Mouse (Mus musculus) forebrain, embryonic 10.5 days (tissue): ENCODE measurements around the gene Srarp. TPM values are rescaled to one million over a fixed set of nuclear protein-coding genes. Genes with fewer than 3 reads are reported as not detected.

Experiments used
- DNase-seq: peaks from one replicate; pipeline ENCODE4 v3.0.0-alpha.2; 2017; ENCODE audit warnings: low spot score; ENCODE audit errors: extremely low spot score
- H3K27ac ChIP-seq: fragments of 300-500 bp; sonication (generic); 2 replicates; pipeline ENCODE4 v1.5.1; 2016; ENCODE audit warnings: mild to moderate bottlenecking
- H3K27me3 ChIP-seq: fragments of 300-500 bp; sonication (generic); 2 replicates; pipeline ENCODE4 v1.6.1; 2016; ENCODE audit warnings: mild to moderate bottlenecking; ENCODE audit not compliant: poor library complexity, severe bottlenecking
- H3K36me3 ChIP-seq: fragments of 300-500 bp; sonication (generic); replicated peaks from 2 replicates; pipeline ENCODE4 v1.6.1; 2016; ENCODE audit warnings: mild to moderate bottlenecking, moderate library complexity
- H3K4me1 ChIP-seq: fragments of 300-500 bp; sonication (generic); 2 replicates; pipeline ENCODE4 v1.6.1; 2016
- H3K4me3 ChIP-seq: fragments of 300-500 bp; sonication (generic); 2 replicates; pipeline ENCODE4 v1.5.1; 2016; ENCODE audit warnings: mild to moderate bottlenecking, moderate library complexity
- H3K9me3 ChIP-seq: fragments of 300-500 bp; sonication (generic); 2 replicates; pipeline ENCODE4 v1.6.1; 2016; ENCODE audit warnings: mild to moderate bottlenecking, moderate library complexity
- WGBS: fragments of 180-500 bp; shearing (Covaris S2); methylation state at CpG from one replicate; pipeline ENCODE4 v1.1.7; 2016; 5-methylcytosine and 5-hydroxymethylcytosine counted together
- polyA plus RNA-seq: library from polyadenylated mRNA; unstranded; fragments of >200 nt; fragmentation: Nextera tagmentation; extraction: Ambion mirVana; gene quantifications from 2 replicates; pipeline ENCODE4 v1.2.1, GENCODE M21; 2016

Srarp gene
- polyA plus RNA-seq, 1 experiment from 2014 or later, result not detected

DNA sequence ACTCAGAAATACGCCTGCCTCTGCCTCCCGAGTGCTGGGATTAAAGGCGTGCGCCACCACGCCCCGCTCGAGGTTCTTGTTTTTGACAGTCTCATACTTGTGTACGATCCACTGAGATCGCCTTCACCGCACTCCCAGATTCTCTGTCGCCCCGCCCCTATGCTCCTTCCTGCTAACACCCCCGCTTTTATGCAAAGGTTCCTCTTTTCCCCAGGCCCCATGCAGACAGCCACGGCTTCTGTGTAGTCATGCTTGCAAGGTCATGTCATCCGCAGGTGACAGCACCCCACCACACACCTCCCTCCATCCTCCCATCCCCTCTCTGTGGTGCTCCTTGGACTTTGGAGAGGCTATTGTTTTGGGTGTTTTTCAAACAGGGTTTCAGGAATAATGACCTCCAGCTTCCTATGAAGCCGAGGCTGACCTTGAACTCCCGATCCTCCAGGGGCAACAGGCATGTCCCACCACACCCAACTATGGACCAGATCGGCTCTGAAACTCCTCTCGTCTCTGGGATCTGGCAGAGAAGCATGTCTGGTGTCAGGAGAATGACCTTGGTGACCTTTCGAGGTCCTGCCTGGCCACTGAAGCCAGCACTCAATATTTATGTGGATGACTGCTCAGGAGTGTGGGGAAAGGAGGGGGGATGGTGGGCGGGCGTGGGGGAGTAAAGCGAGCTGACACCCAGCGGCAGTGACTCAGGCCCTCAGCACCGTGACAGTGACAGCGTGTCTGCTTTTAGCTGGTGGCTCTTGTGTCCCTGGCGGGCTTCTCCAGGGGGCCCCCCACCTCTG, 16.3 kb downstream of the Srarp start:
- H3K27ac ChIP-seq, result no peak overlapping the region
- no peak for DNase-seq
- H3K9me3 ChIP-seq, result no peaks in the 10 kb centered on the region
- H3K4me1 ChIP-seq, result peaks cover 12% of the 10 kb centered on the region
- H3K27me3 ChIP-seq, result peaks cover 37% of the 10 kb centered on the region
- no peaks in the 10 kb centered on the region for H3K36me3 ChIP-seq
- WGBS, result 76% methylated on average over 27 of the region's 27 CpGs
- H3K4me3 ChIP-seq, result no peak overlapping the region

DNA sequence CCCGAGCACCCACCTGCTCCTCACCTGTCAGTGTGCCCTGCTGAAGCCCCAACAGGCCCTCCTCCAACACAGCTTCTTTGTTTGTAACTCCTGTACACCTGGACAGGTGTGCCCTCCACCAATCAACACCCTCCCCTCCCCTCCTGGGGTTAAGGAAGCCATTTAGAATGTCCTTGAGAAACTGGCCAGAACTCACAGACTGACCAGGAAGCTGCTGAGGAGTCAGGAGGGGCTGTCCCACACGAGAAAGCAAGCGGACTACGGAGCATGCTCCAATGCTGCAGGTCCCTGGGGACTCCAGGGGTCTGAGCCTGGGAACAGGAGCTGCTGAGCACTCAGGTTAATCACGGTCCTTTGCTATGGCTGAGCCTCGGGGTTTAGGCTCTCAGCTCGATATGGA, 20.0 kb downstream of the Srarp start, which contains the start of gene Clcnkb:
TSS of gene Clcnkb (minus strand) at position 91 of the 400 bp plus-strand sequence.
- DNase-seq, result no peak
- H3K27ac ChIP-seq, result no peak within 1 kb of the TSS
- peaks cover 7% of the 10 kb centered on the region for H3K4me1 ChIP-seq
- H3K36me3 ChIP-seq, result no peaks in the 10 kb centered on the region
- peaks cover 2% of the 10 kb centered on the region; the same call in 1 of the 2 replicates for H3K9me3 ChIP-seq
- 71% methylated on average over 7 of the region's 7 CpGs for WGBS
- H3K4me3 ChIP-seq, result no peak within 1 kb of the TSS
- H3K27me3 ChIP-seq, result peaks cover 19% of the 10 kb centered on the region

DNA sequence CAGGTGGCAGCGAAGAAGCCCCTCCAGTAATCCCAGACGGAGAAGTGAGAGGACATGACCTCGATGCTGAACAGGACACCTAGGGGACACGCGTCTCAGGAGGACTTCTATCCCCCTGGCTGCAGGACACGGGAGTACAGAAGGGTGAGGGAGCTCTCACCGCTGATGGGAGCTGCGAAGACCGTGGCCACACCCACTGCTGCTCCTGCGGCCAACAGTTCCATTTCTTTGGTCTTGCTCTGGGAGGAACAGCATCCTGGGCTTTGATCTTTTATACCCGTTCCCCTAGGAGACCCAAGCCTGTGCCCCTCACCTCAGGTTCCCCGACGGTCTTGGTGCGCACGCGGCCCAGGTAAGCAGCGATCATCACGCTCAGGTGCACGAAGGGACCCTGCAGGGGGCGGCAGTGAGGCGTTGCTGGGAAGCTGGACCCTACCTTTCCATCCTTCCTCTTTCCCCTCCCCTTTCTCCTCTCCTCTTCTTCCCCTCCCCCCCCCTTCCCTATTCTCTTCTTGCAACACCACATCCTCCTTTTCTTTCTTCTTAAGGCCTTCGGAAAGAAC, 24.4 kb downstream of the Srarp start:
- 18% methylated on average over 22 of the region's 22 CpGs for WGBS
- H3K4me1 ChIP-seq, result no peaks in the 10 kb centered on the region
- H3K27ac ChIP-seq, result no peak overlapping the region
- H3K9me3 ChIP-seq, result peaks cover 2% of the 10 kb centered on the region; the same call in 1 of the 2 replicates
- H3K36me3 ChIP-seq, result no peaks in the 10 kb centered on the region
- DNase-seq, result no peak
- peaks cover 40% of the 10 kb centered on the region for H3K27me3 ChIP-seq
- H3K4me3 ChIP-seq, result no peak overlapping the region

DNA sequence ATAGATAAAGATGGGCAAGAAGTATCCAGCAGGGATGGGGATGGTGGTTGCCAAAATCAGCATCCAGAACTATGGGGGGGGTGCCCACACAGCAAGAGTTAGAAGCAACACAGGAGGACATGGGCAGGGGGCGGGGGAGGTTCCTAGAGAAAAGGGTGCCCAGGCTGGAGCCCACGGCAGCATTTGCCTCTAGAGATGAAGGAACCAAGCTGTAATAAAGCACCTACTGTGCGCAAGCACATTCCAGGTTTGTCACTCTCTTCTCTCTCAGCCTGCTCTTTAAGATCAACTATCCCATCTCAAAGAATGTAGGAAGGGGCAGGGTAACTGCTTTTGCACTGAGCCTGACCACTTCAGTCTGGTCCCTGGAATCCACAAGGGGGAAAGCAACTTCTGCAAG, 27.3 kb downstream of the Srarp start:
- Histone ChIP-seq H3K4me3 (no peak overlapping the region), H3K27me3 (peaks cover 61% of the 10 kb centered on the region), H3K4me1 (peaks cover 7% of the 10 kb centered on the region), H3K27ac (no peak overlapping the region), H3K9me3 (peaks cover 2% of the 10 kb centered on the region; the same call in 1 of the 2 replicates), H3K36me3 (no peaks in the 10 kb centered on the region)
- DNase-seq, result no peak
- 85% methylated on average over 3 of the region's 3 CpGs for WGBS

DNA sequence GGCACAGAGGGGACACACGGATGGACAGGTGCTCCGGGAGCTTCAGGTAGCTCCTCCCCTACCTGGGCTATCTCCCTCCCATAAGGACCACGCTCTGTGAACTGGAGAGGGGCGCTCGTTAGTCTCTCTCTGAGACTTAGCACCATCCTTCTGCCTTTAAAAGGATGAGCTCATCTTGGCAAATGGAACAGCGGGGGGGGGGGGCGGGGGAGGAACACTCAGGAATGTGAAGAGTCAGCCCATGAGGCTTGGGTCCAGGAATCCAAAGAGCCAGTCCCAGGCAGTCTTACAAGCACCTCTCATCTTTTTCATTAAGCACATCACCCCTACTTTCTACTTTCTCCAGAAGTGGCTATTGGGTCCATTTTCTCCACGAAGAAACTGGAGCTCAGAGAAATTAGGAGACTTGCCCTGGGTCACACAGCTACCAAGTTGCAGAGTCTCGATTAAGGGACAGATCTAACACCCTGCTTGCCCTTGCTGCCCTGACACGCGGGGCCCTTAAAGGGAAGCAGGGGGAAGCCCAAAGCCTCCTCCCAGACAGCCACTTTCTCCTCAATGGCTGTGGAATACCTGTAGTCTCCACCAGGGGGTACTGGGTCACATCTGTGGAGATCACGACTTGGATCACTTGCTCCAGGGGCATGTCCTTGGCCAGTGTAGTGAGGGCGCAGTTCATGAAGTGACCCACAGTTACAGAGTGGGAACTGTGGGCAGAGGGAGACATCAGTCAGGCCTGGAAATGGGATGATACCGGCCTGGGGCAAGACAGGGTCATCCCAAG, 29.2 kb downstream of the Srarp start:
- Histone ChIP-seq H3K4me1 (peaks cover 7% of the 10 kb centered on the region), H3K27ac (no peak overlapping the region), H3K9me3 (no peaks in the 10 kb centered on the region), H3K27me3 (peaks cover 60% of the 10 kb centered on the region), H3K4me3 (no peak overlapping the region), H3K36me3 (no peaks in the 10 kb centered on the region)
- WGBS, result 45% methylated on average over 14 of the region's 14 CpGs
- DNase-seq, result no peak

DNA sequence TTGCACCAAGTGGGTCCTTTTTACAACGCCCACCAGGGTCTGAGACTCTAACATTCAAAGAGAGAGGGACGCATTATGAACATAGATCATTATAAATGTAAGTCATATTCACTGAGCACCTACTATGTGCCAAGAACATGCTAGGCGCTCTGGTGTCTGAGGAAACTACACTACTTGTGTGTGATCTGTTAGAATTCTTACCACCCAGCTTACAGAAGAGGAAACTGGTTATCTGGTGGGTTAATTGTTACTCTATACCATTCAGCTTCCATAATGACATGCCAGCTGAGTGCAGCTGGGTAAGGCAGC, 30.6 kb downstream of the Srarp start:
- H3K27me3 ChIP-seq, result peaks cover 49% of the 10 kb centered on the region
- H3K4me3 ChIP-seq, result no peak overlapping the region
- H3K27ac ChIP-seq, result no peak overlapping the region
- no peaks in the 10 kb centered on the region for H3K9me3 ChIP-seq
- 84% methylated on average over 3 of the region's 3 CpGs for WGBS
- H3K36me3 ChIP-seq, result no peaks in the 10 kb centered on the region
- peaks cover 7% of the 10 kb centered on the region for H3K4me1 ChIP-seq
- DNase-seq, result no peak

DNA sequence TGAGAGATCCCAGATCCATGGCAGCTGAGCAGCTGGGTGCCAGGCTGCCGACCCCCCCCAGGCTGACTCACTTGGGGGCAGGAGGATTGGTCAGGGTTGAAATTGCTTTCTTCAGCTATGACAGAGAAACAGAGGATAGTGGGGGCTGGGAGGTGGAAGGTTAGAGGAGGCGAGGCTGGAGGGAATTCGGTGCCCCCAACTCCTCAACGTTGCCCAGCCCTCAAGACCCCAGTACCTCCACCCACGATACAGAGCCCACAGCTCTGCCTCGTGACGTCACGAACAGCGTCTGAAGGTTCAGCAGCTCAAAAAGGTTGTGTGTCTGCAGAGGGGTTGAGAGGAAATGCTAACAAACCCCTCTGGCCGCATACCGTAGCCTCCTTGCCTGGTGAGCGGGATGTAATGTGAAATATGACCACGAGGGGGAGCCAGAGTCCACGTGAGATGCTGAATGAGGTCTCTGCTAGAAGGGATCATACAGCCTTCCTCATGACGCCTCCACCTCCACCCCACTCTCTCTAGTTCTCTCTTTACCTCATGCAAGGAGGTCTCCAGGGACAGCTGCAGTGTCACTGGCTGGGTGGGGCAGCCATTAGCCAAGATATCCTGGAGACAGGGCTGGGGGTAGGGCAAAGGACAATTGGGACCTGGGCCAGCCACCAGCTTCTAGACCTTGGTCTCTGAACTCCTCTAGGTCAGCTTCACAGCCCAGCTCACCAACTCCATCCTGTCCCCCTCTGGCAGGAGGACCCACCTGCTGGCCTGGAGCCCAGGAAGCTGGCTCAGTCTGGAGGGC, 31.2 kb downstream of the Srarp start:
- WGBS, result 13% methylated on average over 15 of the region's 15 CpGs
- H3K4me3 ChIP-seq, result 0 out of 2 replicates have a peak overlapping the region, but pooled peaks have one; percentile 5
- H3K9me3 ChIP-seq, result no peaks in the 10 kb centered on the region
- peaks cover 47% of the 10 kb centered on the region for H3K27me3 ChIP-seq
- no peak overlapping the region for H3K27ac ChIP-seq
- DNase-seq, result peak; percentile 89
- no peaks in the 10 kb centered on the region for H3K36me3 ChIP-seq
- peaks cover 7% of the 10 kb centered on the region for H3K4me1 ChIP-seq

DNA sequence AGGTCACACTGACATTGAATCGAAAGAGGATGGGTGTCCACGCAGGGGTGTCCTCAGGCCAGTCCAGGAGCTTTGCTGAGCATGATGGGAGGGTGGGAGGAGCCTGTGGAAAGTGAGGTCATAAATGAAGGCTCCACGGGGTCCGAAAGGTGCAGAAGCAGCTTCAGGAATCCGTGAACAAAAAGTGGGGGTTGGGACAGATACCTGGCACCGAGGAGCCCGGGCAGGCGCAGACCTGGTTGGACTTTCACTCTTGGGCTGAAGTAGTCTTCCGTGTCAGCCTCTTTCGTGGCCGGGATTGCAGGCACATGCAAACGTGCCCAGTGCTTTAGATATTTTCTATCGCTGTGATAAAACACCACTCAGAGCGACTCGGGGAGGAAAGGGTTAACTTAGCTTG, 35.7 kb downstream of the Srarp start:
- Histone ChIP-seq H3K36me3 (no peaks in the 10 kb centered on the region), H3K27ac (no peak overlapping the region), H3K27me3 (peaks cover 46% of the 10 kb centered on the region), H3K9me3 (no peaks in the 10 kb centered on the region), H3K4me1 (peaks cover 15% of the 10 kb centered on the region), H3K4me3 (no peak overlapping the region)
- 91% methylated on average over 15 of the region's 15 CpGs for WGBS
- DNase-seq, result no peak

DNA sequence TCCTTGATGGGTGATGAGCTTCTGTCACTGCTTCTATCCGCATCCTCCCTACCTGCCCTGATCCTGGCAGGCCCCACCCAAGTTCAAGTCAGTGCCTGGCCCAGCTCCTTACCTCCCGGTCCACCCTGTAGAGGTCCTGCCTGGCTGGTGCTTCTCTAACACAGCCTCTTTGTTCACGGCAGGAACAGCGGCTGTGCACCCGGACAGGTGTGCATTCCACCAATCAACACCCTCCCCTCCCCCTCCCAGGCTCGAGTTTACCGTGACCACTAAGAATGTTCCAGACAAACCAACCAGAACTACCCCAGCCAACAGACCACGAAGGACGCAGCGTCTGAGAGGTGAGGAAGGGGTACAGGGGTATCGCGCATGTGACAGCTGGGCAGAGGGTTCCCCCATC, 37.4 kb downstream of the Srarp start, which contains the start of gene Clcnka:
TSS of gene Clcnka (minus strand) at position 180 of the 400 bp plus-strand sequence.
- WGBS, result 66% methylated on average over 12 of the region's 12 CpGs
- H3K27me3 ChIP-seq, result peaks cover 48% of the 10 kb centered on the region

DNA sequence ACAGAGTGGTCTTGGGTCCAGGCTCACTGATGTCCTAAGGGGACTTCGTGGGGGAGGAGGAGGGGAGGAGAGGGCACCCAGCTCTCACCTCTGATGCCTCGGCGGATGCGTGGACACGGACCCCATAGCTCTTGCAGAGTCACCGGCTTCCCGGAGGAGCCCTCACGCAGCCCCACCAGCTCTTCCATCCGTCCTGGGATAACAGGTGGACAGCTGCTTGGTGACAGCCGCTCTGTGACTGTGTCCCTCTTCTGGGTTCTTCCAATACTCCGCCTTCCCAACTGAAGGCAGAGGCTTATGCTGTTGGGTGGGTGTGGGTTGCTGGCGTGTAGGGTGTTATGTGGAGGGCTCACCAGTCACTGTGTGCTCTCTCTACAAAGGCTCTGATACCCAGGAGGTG, 38.0 kb downstream of the Srarp start:
- H3K36me3 ChIP-seq, result no peaks in the 10 kb centered on the region
- 79% methylated on average over 12 of the region's 12 CpGs for WGBS
- peaks cover 14% of the 10 kb centered on the region for H3K4me1 ChIP-seq
- no peak for DNase-seq
- H3K27ac ChIP-seq, result no peak overlapping the region
- no peaks in the 10 kb centered on the region for H3K9me3 ChIP-seq
- no peak overlapping the region for H3K4me3 ChIP-seq
- H3K27me3 ChIP-seq, result peaks cover 43% of the 10 kb centered on the region

More for the DNA sequence above, 37.4 kb downstream of the Srarp start, which contains the start of gene Clcnka:
- Histone ChIP-seq H3K9me3 (no peaks in the 10 kb centered on the region), H3K4me1 (peaks cover 14% of the 10 kb centered on the region), H3K4me3 (no peak within 1 kb of the TSS), H3K36me3 (no peaks in the 10 kb centered on the region), H3K27ac (no peak within 1 kb of the TSS)
- no peak for DNase-seq

DNA sequence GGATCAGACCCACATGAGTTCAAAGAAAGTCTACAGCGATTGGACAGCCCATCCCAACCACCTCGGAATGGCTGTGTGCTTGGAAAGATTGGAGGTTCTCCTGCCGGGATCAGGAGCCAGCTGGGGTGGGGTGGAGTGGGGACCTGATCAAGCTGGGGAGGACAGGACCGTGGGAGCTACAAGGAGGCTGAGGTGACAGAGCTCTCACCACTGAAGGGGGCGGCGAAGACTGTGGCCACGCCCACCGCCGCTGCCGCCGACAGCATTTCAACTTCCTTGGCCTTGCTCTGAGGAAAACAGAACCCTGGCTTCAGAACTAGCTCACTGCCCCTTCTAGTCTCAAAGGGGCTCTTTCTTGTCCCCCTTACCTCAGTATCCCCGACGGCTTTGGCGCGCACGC, 41.2 kb downstream of the Srarp start:
- peaks cover 48% of the 10 kb centered on the region for H3K27me3 ChIP-seq
- peak overlapping the region; percentile 24 for H3K4me3 ChIP-seq
- WGBS, result 19% methylated on average over 16 of the region's 16 CpGs

DNA sequence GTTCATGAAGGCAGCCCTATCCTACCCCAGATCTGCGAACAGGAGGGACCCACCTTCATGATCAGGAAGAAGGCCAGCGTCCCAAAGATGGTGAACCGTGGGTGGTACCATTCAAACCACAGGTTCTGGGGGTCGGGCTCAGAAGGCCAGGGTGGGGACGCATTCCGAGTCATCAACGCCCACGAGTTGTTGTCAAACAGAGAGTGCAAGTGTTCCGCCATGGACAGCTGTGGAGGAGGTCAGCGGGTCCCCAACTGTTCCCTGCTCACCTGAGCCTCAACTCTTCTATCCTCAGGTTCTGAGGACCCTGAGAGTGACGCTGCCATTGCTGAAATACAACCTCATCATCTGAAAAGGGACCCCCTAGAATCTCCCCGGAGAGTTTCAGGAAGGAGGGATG, 44.6 kb downstream of the Srarp start:
- no peak for DNase-seq
- 82% methylated on average over 12 of the region's 12 CpGs for WGBS
- H3K27me3 ChIP-seq, result peaks cover 33% of the 10 kb centered on the region
- H3K4me3 ChIP-seq, result no peak overlapping the region
- no peaks in the 10 kb centered on the region for H3K36me3 ChIP-seq
- peaks cover 22% of the 10 kb centered on the region for H3K4me1 ChIP-seq
- H3K27ac ChIP-seq, result no peak overlapping the region
- no peaks in the 10 kb centered on the region for H3K9me3 ChIP-seq

More for the DNA sequence above, 41.2 kb downstream of the Srarp start:
- Histone ChIP-seq H3K36me3 (no peaks in the 10 kb centered on the region), H3K27ac (no peak overlapping the region), H3K9me3 (no peaks in the 10 kb centered on the region), H3K4me1 (peaks cover 20% of the 10 kb centered on the region)
- no peak for DNase-seq
